Mouse (Mus musculus) ovary, postnatal 10 days (tissue): ENCODE measurements around the gene Gm10401.

ENCODE experiments used
- DNase-seq: peaks from one replicate; pipeline ENCODE4 v3.0.0; 2022; ENCODE audit warnings: low spot score

The Gm10401 gene

DNA sequence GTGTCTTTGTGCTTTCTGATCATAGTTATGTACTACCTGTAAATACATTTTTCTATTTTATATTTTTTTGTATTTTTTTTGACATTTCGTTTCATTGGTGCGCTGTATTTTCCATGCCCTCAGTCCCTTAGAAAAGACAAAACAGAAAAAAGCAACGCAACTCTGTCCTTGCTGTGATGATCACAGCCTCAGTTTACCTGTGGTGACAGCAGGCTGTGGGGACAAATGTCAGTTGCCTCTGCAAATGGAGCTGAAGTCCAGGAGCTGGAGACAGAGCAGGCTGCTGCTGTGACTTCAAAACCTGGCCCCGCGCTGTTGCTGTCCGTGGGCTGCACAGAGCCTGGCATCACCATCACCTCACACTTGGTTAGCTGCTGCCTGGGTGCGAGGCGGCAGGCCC, at the start of gene Gm10401:
Gm10401 (minus strand) TSS at position 101 of the 400 bp plus-strand sequence.
- DNase-seq: no peak

DNA sequence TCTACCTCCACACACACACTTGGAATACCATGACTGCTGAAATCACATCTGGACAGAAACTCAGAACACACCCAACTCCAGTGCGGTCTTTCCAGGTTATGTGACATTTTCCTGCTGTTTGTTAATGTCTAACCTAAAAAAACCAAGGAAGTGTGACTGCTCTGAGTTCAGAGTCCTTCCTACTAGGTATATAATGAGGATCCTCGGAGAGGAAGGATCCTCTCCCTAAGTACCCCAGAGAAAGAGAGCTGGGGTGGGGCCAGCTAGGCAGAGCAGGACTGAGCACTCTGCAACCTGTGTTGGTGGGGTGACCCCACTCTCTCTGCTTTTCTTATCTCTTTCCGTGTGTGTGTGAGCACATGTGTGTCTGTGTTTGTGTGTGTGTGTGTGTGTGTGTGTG, 49.3 kb upstream of the Gm10401 start:
- DNase-seq: no peak

DNA sequence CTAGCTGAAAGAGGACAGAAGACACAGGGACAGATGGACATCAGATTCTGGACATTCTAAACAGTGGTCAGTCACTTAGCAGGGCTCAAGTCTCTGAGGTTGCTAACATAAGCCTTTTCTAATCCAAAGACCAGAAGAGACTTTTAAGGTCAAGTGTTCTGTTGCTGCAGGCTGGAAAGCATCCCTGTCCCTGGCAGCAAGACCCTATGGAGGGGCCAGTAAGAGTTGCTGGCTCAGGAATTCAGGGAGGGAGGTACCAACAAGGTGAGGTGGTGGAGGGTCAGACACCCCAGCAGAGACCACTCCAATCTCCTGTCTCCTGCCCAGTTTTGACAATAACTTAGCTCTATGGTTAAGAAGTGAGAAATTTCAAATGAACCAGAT, 48.6 kb upstream of the Gm10401 start:
- no peak for DNase-seq

DNA sequence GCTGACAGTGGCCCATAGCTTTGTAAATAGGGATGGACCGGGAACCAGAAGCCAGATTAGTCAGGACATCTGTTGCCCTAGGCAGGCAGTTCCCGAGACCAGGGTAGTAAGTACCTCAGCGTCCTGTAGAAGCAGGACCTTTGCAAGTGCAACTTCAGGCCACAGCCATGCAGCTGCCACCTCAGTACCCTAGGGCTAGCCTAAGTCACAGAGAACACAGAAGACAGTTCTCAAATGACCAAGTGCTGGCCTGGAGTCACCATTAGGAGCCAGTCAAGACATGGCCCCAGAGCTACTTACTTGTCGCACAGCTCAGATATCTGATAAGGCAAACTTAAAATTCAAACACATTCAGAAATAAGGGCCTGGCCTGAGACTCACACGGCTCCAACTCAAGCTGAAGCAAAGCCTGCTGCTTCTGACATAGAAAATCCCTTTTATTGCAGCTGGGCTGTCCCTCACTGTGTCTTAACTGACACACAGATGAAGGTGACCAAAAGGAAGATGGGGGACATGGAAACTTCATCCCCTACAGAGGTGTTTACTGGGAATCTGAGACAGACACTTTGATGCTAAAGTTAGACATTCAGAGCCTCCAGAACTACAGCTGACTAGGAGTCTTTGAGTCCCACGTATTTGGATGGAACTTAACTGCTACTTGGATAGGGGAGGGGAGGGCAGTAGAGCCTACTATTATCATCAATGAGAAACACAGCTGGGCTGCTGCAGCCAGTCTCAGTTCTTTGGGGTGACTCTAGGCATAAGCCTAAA, 48.1 kb upstream of the Gm10401 start:
- no peak for DNase-seq

DNA sequence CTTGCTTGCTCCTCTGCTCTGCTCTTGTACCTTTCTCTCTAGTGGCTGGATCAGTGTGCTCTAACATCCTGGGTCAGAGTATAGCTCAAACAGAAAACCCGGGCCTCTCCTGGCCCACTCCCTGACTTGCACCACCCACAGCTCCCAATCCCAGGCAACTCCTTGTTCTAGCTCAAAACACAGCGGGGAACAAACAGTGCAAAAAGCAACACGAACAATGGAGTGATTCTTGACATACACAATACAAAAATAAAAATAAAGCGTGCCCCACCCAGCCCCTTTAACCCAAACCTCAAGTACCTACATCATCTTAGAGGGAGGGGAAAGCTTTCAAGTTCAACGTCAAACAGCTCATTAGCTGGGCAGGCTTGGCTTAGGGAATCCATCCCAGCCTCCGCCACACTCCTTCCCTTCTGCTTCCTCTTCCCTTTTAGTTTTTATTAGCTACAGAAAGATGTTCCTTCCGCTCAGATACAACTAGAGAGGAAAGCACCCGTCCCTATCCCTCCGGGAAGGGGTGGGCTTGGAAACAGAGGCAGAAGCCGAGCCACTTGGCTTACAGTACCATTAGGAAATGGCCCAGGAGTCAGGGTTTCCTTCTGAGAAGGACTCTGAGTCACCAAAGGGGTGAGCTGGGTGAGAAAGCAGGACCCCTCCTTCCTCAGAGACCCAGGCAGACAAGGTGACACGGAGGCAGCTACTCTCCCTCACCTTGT, 47.3 kb upstream of the Gm10401 start:
- DNase-seq: no peak

DNA sequence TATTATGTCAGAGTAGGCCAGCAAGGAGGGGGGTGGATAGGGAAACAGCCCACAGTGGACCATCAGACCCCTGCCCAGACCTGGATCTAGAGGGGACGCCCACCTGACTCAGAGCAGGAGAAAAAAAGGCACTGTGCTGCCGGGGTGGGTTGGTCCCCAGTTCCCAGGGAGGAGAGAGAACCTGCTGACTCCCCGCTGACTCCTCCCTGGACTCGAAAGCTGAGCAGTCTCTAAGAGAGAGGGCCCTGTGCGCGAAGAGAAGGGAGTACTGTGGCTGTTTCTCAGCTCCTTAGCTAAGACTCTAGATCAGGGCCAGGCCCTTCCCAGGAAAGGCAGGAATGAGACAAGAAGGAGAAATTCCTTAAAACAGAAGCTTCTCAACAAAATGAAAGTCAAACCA, 46.4 kb upstream of the Gm10401 start:
- no peak for DNase-seq

DNA sequence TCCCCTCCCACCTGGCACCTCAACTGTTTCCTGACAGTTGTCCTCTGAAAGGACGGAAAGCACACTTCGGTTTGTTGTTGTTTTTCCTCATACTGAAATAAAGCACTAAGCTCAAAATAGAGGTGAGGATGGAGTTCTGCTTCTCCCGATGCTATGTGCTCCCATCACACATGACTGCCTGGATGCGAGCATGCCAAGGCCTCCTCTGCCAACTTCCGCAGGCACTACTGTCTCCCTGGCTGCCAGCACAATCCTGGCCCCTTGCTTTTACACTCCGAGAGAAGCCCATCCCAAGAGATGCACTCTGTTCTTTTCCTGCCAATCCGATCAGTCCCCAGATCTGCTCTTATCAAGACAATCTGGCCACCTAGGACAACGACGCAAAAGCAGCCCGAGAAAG, 45.5 kb upstream of the Gm10401 start:
- DNase-seq: no peak

DNA sequence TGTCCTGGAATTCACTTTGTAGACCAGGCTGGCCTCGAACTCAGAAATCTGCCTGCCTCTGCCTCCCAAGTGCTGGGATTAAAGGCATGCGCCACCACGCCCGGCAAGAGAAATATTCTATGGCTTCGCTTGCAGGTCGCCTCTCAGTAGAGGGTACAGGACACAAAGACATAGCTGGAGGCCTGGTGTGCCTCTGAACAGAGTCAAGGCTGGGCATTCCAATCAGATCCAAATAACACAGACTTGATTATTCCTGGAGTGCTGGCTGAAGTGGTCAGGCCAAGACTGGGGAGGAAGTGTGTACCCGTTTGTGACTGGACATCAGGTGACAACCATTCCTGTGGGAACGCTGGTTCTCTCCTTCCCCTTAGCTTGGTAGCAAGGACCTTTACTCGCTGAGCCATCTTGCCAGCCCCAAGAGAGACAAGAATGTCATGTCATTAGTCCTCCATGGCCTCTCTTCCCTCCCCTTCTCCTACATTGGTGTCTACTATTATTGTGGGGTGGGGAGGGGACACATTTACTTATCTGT, 44.1 kb upstream of the Gm10401 start:
- DNase-seq: no peak

DNA sequence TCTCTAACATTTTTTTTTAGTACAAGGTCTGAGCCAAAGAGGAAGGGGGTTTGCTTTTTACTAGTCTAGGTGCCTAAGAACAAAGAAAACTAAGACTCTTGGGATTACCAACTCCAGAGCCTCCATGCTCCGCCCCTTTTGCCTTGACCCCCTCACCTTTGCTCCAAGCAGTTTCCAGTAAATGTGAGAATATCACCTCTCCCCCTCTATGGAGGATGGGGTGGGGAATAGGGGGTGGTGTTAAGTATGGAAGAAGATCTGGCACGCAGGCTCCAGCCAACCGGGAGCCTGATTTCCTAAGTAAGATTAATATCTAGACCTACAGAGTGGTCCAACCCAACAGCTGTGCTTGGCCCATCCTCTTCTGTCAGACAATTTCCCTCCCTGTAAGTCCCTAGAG, 42.6 kb upstream of the Gm10401 start:
- DNase-seq: no peak

DNA sequence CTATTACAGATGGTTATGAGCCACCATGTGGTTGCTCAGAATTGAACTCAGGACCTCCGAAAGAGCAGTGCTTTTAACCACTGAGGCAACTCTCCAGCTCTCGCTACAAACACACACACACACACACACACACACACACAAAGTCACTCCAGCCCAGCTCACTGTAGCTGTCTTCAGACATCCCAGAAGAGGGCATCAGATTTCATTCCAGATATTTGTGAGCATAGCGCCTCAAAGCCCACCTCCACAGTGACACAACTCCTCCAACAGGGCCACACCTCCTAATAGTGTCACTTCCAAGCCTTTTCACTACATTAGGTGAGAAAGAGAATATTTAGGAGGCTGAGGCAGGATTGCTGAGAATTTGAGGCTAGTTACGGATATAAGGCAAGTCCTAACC, 41.0 kb upstream of the Gm10401 start:
- no peak for DNase-seq

DNA sequence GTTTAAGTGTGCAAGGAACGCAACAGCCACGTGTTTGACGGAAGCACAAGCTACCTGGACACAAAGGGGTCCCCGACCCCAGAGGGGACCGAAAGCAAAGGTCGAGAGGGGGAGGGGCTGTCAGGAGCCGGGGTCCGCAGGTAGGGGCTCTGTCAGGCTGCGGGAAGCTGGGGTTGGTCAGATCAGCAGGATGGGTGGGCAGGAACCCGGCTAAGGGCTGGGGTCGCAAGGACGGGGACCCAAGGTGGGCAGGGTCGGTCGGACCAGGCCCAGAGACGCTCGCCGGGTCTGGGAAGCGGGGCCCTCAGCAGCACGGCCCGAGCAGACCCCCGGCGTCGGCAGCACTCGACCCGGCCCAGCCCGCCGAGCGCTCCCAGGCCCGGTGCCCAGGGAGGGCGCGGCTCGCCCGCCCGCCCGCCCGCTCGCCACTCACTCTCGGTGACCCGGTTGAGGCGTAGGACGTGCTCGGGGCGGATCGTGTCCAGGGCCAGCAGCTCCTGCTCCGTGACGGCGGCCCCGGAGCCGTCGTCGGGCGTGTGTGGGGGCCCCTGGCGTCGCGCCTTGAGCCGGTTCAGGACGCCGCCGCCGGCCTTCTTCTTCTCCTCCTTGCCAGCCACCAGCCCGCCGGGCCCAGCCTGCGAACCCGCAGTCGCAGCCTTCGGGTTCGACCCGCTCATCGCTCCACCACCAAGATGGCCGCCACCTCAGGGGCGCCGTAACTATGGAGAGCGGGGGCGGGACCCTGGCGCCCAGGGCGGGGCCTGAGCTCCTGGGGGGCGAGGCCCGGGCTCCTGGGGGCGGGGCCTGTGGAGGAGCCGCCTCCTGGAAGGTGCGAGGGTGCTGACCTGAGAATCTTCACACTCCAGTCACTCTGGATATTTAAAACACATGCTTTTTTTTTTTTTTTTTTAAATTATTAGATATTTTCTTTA, 36.4 kb upstream of the Gm10401 start, which contains the start of gene Unc119b:
Unc119b (minus strand) TSS at position 742 of the 932 bp plus-strand sequence.
- peak; percentile 85 for DNase-seq

DNA sequence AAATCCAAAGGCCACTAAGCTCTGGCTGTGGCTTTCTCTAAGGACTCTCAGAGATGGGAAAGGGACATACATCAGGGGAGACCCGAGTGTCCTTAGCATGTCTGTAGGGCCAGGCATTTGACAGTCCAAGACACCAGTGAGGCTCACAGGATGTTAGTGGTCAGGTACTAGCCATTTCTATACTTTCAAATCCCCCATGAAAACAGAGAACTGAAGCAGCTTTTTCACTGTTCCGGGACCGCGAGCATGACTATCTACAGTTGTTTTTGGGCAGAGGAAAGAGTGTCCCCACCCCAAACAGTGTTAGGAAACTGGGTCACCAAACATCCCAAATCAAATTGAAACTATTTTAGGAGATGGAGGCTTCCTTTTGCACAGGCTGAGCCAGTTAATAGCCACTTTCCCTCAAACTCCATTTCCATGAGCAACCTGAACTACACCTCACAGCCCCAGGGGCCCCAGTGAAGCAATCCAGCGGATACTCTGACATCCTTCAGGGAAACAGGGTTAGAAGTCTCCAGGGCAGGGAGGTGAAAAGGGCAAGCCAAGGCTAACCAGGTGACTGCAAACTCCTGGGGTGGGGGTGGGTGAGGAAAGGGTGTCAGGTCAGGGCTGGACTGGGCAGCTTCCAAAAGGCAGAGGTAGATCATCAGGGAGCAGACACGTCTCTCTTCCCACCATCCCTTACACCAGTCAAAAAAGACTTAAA, 35.4 kb upstream of the Gm10401 start:
- no peak for DNase-seq

DNA sequence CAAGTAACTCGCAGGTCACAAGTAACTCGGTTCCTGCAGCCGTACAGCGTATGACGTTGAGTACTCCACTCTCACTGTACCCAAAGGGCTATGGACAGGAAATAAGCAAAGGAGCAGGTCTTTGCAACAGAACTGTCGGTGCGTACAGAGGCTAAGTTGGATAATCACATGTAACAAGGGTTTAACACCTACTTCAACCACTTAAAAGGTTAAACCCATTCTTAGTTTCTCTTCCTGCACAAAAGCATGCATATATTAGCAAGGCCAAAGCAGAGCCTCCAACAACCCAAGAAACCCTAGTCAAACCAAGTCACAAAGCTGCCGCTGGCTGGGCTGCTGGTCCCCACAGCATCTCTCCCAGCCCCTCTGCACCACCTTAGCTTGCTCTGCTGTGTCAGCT, 34.4 kb upstream of the Gm10401 start:
- no peak for DNase-seq

DNA sequence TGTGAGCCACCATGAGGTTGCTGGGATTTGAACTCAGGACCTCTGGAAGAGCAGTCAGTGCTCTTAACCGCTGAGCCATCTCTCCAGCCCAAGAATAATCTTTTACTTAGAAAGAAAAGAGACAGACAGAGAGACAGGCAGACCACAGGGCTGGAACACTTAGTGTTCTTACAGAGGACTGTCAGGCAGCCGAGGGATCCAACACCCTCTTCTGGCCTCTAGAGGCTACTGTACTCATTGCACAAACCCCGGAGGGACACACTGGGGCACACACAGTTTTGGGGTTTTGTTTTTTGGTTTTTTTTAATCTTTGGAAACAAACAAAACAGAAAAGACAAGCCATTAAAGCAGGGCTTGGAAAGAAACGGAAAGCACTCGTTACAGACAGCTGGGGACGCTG, 31.2 kb upstream of the Gm10401 start:
- no peak for DNase-seq

DNA sequence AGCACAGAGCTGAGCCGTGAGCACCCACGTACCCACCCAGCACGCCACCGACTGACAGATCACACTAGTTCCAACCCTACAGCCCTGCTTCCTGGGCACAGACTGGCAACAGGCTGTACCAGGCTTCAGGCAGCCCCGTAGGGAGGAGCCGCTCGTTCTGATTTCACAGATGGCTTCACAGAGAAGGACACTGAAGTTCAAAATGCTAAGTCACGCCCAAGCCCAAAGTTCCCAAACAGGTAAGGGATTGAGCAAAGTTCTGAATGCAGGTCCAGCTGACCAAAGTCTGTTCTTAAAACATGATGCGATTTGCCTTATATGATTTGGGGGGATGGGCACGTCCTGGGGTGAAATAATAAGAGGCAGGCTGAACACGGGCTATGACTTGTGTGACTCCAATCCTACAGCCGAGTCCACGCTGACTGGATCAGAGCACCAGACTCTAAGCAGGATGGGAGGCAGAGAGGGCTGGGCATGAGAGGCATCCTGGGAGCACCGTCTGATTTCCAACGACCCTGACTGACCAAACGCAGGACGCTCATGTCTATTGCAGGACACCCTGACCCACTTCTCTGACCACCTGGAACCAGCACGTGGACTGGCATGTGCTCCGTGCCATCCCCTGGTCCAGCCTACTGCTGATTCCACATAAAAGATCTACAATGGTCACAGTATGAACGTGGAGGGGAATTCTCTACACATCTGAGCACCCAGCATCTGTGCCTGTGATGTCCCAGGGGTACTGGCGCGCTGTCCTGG, 29.5 kb upstream of the Gm10401 start:
- DNase-seq: no peak

DNA sequence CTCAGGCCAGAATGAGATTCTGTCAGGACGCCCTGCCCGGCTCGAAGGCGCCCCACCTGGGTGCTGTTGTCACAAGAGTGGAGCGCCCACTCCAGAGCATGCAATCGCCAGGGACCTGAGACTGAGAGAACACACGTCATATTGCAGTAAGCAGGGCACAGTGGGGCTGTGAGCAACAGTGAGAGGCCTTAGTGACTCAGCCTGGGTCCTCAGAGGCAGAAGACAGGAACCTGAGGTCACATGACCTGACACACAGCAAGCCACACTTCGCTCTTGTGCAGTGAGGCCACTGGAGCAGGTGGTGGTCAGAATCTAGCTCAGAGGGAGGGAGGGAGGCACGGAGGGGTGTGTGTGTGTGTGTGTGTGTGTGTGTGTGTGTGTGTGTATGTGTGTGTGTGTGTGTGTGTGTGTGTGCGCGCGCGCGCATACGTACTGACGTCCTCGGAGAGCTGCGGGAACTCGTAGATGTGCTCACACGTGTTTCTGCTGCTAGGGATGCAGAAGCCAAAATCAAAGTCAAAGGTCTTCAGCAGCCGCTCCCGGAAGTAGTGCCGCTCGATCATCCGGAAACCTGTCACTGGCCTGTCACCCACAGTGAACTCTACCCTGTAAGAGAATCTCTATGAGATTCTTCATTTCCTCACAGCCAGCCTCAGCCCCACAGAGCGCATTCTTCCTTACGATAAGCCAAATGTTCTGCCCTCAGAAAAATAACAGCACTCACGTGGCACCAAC, 28.6 kb upstream of the Gm10401 start:
- no peak for DNase-seq

DNA sequence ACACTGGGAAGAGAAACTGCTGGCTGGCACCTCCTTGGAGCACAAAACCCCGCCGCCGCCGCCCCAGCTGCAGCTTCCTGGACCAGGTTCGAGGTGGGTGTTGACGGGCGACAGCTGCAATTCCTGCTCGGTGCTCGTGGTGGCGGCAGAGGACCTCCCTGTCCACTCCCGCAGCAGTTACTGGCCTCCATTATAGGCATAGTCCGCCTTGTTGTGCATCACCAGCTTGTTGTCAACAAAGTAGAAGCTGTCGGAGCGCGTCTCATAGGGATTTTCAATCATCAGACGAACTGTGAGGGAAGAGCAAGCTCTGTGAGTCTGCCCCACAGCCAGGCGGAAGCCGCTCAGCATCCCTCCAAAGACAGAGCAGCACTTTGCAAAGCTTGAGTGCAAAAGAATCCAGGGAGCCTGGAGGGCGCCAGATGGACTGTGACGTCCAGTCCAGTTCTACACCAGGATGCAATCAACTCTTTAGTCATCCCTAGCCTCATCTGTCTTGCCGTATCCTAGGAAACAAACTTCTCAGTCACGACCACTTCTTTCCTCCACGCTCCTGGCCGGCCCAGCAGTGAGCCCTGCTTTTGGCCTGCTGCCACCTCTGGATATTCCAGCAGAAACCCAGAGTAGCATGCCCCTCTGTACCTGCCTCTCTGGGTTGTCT, 27.2 kb upstream of the Gm10401 start:
- DNase-seq: peak; percentile 69

DNA sequence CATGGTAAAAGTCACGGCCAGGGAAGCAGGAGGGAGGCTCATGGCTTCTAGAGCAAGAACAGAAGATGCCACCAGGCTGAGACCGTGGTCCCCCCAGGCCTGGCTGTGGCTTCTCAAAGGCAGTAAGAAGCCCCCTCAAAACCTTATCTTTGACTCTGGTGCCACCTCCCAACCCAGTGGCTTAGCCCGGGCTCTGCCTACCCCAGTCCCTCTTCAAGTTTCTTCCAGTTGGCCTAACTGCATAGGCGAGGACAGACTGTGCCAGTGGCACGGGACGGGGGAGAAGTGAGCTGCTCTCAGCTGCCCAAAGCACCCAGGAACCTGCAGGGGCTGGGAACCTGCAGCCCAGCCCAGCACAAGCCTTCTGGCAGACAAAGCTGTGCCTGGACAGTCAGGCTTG, 26.6 kb upstream of the Gm10401 start:
- DNase-seq: no peak

DNA sequence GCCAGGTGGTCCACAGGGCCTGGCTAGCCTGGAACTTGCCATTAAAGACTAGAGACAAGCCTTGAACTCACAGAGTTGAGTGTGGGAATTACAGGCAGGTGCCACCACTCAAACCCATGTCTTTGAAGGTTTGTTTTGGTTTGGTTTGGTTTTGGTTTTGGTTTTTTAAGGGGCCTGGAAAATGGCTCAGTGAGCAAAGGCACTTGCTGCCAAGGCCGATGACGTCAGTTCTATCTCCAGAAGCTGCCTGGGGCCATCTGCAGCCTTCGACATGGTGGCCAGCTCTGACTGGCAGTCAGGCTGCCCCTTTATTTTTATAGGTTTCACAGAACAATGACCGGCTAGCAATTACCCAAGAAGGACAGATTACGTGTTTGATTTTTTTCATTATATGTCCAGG, 22.9 kb upstream of the Gm10401 start:
- DNase-seq: no peak
